Mouse (Mus musculus) erythroblast, embryonic 14.5 days (primary cell): Measurements from ENCODE around the gene Slc44a2.

Experiments
- GATA1 ChIP-seq: IDR thresholded peaks from 2 replicates; pipeline ENCODE4 v1.6.1; 2012; ENCODE audit warnings: low read length, inconsistent platforms, mixed read lengths
- TAL1 ChIP-seq: IDR thresholded peaks from 3 replicates; pipeline ENCODE4 v1.6.1; 2012; ENCODE audit warnings: low read length, inconsistent platforms, mixed read lengths

DNA sequence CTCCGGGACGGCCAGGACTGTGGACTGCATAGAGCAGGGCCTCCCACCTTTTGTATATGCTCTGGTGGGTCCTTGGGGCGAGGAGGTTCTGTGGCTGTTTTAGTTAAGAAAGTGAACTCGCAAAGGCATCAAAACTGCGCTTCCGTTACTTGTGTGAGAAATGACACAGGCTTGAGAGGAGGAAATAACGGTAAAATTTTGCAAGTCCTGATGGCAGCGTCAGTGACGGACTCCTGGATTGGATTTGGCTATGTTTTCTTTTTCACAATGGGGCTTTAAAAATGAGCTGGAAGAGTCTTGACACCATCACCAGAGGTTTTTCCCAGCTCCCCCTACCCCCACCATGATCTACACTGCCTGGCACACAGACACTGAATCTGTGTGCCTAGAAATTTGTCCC lies 80.5 kb downstream of the Slc44a2 start:
- TF ChIP-seq GATA1 (no peak), TAL1 (no peak)
